Mouse (Mus musculus) large intestine, adult 2 months (tissue): ENCODE data around the gene Hist2h2aa1. TPM values are rescaled to one million over a fixed set of nuclear protein-coding genes. Genes with fewer than 3 reads are reported as not detected.
A peak's percentile ranks its signal among the peaks of the same experiment; 100 is the strongest.
"Not testable (repeated sequence)": the region's sequence is repeated elsewhere in the genome, so short reads cannot be mapped to it uniquely, and the experiment has no call there.

ENCODE experiments used
- DNase-seq: peaks from one replicate; pipeline ENCODE4 v3.0.0-alpha.2; 2012; ENCODE audit warnings: low read depth, low spot score
- WGBS: fragments of 180-500 bp; shearing (Covaris S2); methylation state at CpG from one replicate; pipeline ENCODE4 v1.1.7; 2018; 5-methylcytosine and 5-hydroxymethylcytosine counted together
- polyA plus RNA-seq: library from polyadenylated mRNA; depleted of rRNA; stranded (reverse); fragments of >200 nt; gene quantifications from 2 replicates; pipeline ENCODE4 v1.2.3, GENCODE M21; 2012

Hist2h2aa1 gene
- polyA plus RNA-seq, 1 experiment = 112 TPM

GRCm38 (mm10) chr3:96268051-96268775, 22.9 kb downstream of the Hist2h2aa1 start, which contains the start of gene Hist2h3b:
TSS of gene Hist2h3b (plus strand) at chr3:96268654.
- WGBS = 4% methylated on average over 30 of the region's 30 CpGs
- no peak for DNase-seq

- DNase-seq = not testable (repeated sequence)
- under 1% methylated on average over 14 of the region's 44 CpGs for WGBS
These were observed 23.6 kb downstream of the Hist2h2aa1 start for GRCm38 (mm10) chr3:96268776-96269378.

GRCm38 (mm10) chr3:96269511-96270474, 24.5 kb downstream of the Hist2h2aa1 start, which contains the start of gene Hist2h2bb:
TSS of gene Hist2h2bb (plus strand) at chr3:96269752.
- WGBS = under 1% methylated on average over 45 of the region's 45 CpGs
- DNase-seq = peak; percentile 92

GRCm38 (mm10) chr3:96273591-96274465, 28.5 kb downstream of the Hist2h2aa1 start:
- 87% methylated on average over 17 of the region's 17 CpGs for whole genome bisulfite sequencing
- DNase-seq = no peak

GRCm38 (mm10) chr3:96277428-96277799, 32.1 kb downstream of the Hist2h2aa1 start:
- 17% methylated on average over 8 of the region's 8 CpGs for WGBS
- no peak for DNase-seq

- DNase-seq = no peak
- WGBS = under 1% methylated on average over 49 of the region's 49 CpGs
These were observed 32.7 kb downstream of the Hist2h2aa1 start for GRCm38 (mm10) chr3:96277800-96278624.

GRCm38 (mm10) chr3:96280660-96281059, 35.4 kb downstream of the Hist2h2aa1 start:
- WGBS = 63% methylated on average over 6 of the region's 6 CpGs
- no peak for DNase-seq

- no peak for DNase-seq
- WGBS = 28% methylated on average over 4 of the region's 4 CpGs
These were observed 39.2 kb downstream of the Hist2h2aa1 start for GRCm38 (mm10) chr3:96284457-96284856.

GRCm38 (mm10) chr3:96287334-96287733, 42.0 kb downstream of the Hist2h2aa1 start:
- not testable (repeated sequence) for DNase-seq
- WGBS = 92% methylated on average over 11 of the region's 11 CpGs

GRCm38 (mm10) chr3:96289201-96289600, 43.9 kb downstream of the Hist2h2aa1 start:
- DNase-seq = no peak
- 56% methylated on average over 3 of the region's 3 CpGs for WGBS

GRCm38 (mm10) chr3:96290727-96291126, 45.4 kb downstream of the Hist2h2aa1 start:
- not testable (repeated sequence) for DNase-seq
- WGBS = 94% methylated on average over 3 of the region's 3 CpGs

- no peak for DNase-seq
- WGBS = 48% methylated on average over 6 of the region's 6 CpGs
These were observed 47.3 kb downstream of the Hist2h2aa1 start for GRCm38 (mm10) chr3:96292641-96293040.

- DNase-seq = no peak
- 51% methylated on average over 5 of the region's 5 CpGs for WGBS
These were observed 48.1 kb downstream of the Hist2h2aa1 start for GRCm38 (mm10) chr3:96293368-96293767.

- DNase-seq = no peak
- WGBS = 76% methylated on average over 4 of the region's 4 CpGs
These were observed 48.5 kb downstream of the Hist2h2aa1 start, which contains the start of gene Fcgr1 for GRCm38 (mm10) chr3:96293787-96294186. TSS of gene Fcgr1 (minus strand) at chr3:96293969.
